Mouse (Mus musculus): ENCODE results near the gene Slc16a1. TPM values are rescaled to one million over a fixed set of nuclear protein-coding genes. Genes with fewer than 3 reads are reported as not detected.

The Slc16a1 gene
- polyA plus RNA-seq, 1 experiment, result 24.6 TPM

DNA sequence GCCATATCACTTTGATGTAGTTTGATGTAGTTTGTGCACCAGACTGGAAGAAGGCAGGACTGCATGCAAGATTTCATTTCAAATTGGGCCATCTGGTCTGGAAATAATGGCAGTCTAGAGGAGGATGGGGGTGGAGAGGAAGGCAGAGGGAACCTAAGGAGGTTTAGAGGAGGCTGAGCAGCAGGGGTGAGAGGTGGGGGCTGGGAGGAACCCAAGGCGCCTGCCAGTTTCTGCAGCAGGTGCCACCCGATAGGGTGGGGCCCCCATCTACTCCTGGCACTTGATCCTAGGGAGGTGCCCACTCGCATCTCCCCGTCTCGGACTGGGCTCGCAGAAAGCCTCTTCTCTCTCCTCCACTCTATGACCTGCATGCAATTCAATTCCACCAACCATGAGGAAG is 33.1 kb downstream of the Slc16a1 start:
- H3K4me1 ChIP-seq (ENCODE audit: control insufficient read depth, insufficient read depth, low read length), result peaks cover 5% of the 10 kb centered on the region
- H3K4me3 ChIP-seq (ENCODE audit: insufficient read depth, low read length), result no peak overlapping the region
- TF ChIP-seq CTCF (IDR thresholded peaks at IDR 0.05; ENCODE audit: extremely low read depth, insufficient read depth, low read length) (no peak), POLR2A (IDR thresholded peaks at IDR 0.05; ENCODE audit: extremely low read depth, insufficient read depth, low read length) (no peak)
- no peak overlapping the region for H3K27ac ChIP-seq (ENCODE audit: insufficient read depth, low read length)

DNA sequence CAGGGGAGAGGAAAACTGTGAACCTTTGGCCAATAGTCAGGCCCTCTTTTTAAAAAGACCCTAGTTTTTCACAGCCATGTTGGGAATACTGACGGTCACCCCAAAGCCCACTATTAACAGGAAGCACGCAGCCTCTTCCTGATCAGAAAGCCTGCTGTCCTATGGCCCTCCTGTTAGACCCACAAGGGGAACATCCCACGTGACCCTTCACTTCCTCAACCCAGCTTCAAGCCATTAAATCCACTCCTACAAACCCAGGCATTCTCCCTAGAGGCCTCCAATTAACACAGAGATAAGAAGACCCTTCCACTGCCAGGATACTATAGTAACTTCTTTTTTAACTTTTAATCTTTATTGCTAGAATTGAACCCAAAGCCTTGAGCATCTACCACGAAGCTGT is 33.6 kb downstream of the Slc16a1 start:
- peaks cover 4% of the 10 kb centered on the region; the same call in 1 of the 2 replicates for H3K4me1 ChIP-seq (ENCODE audit: control insufficient read depth, insufficient read depth, low read length)
- H3K4me3 ChIP-seq (ENCODE audit: insufficient read depth, low read length), result no peak overlapping the region
- no peak for TF ChIP-seq POLR2A (IDR thresholded peaks at IDR 0.05; ENCODE audit: extremely low read depth, insufficient read depth, low read length)
- H3K27ac ChIP-seq (ENCODE audit: insufficient read depth, low read length), result no peak overlapping the region

DNA sequence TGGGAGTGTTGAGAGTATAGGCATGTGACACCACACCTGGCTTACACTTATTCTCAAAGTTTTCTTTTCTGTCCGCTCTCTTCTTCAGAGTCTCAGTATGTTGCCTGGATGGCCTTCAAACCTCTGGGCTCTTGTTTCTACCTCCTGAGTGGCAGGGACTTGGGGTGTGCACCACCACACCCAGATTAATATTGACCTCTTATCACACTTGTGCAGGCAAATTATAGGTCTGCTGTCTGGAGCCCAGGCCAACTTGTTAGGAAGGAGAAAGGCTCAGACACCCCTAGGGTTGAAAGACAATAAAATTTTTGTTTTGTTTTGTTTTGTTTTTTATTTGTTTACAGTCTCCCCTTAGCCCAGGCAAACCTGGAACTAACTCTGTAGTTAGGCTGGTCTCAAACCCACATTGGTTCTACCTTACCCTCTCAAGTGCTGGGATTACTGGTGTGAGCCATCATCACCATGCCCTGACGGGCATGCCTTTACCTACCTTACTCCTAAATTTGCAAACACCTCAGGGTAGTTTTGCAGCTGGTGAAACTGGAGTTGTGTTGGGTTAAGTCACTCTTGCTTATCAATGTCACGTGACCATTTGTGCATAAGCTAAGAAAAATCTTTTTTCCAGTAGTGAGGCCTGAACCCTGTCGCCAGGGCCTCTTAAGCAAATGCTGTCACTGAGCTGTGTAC is 35.3 kb downstream of the Slc16a1 start:
- TF ChIP-seq POLR2A (IDR thresholded peaks at IDR 0.05; ENCODE audit: extremely low read depth, insufficient read depth, low read length) (no peak), CTCF (IDR thresholded peaks at IDR 0.05; ENCODE audit: extremely low read depth, insufficient read depth, low read length) (no peak)
- Histone ChIP-seq H3K4me3 (ENCODE audit: insufficient read depth, low read length) (no peak overlapping the region), H3K27ac (ENCODE audit: insufficient read depth, low read length) (no peak overlapping the region), H3K4me1 (ENCODE audit: control insufficient read depth, insufficient read depth, low read length) (peaks cover 2% of the 10 kb centered on the region; the same call in 1 of the 2 replicates)

DNA sequence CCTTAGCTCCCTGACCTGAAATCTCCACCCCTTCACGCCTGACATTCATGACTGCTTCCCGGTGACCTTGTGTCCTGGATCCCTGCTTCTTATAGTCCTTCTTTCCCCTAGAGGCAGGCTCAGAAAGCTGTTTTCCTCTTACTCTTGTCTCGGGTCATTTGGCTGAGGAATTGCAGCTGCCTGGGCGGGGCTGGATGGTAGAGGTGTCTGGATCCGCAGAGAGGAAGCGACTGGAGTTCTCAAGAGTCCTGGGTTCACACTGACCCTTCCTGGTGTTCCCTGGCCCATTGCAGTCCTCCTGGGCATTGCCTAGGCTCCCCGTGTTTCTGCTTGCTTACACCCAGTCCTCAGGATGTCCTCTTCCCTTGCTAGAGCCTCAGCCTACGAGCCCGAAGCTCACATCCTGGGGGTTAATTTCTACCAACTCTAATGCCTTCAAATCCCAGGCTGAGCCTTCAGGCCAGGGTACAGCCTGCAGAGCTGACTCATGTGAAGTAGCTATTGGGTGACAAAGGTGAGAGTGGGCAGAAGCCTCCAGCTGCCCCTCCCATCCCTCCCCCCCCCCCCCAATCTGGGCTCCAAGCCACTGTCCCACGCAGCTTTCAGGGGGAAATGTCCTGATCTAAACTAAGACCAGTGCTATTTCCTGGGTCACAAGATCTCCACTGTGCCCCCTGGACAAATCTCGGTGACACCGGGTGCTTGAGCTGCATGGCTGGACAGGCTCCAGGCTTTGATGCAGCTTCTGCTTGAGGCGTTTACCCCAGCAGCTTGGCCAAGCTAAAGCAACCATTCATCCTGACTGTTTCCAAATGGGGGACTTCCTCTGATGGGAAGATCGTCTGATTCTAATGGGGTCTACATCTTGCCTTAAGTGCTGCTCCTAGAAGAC is 36.1 kb downstream of the Slc16a1 start:
- no peak for TF ChIP-seq CTCF (IDR thresholded peaks at IDR 0.05; ENCODE audit: extremely low read depth, insufficient read depth, low read length)
- TF ChIP-seq POLR2A (IDR thresholded peaks at IDR 0.05; ENCODE audit: extremely low read depth, insufficient read depth, low read length), result no peak
- Histone ChIP-seq H3K4me1 (ENCODE audit: control insufficient read depth, insufficient read depth, low read length) (peaks cover 2% of the 10 kb centered on the region; the same call in 1 of the 2 replicates), H3K27ac (ENCODE audit: insufficient read depth, low read length) (no peak overlapping the region), H3K4me3 (ENCODE audit: insufficient read depth, low read length) (peak overlapping the region; percentile 30)

DNA sequence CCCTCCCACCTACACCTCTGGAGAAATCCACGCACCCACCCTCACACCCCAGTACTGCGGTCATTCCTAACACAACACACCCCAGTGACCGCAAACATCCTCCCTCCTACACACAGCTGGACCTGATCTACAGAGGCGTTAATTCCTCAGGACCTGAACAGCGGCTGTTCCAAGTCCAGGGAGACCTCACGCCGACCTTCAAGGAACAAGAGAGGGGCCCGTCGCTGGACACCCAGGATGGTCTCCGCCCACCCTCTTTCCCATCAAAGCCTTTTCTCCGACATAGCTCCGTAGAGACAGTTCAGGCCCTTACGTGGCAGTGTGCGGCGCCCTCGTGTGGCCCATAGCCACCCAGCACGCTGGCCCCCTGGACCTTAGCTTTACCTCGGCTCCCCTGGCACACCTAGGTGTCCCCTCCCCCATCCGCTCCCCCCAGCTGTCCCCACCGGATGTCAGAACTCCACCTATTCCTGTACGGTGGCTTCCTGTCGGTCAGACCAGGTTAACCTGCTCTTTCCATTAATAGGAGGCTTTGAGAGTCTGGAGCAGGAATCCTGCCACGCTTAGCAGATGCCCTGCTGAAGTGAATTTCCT is 36.9 kb downstream of the Slc16a1 start:
- H3K4me1 ChIP-seq (ENCODE audit: control insufficient read depth, insufficient read depth, low read length), result peaks cover 2% of the 10 kb centered on the region; the same call in 1 of the 2 replicates
- TF ChIP-seq CTCF (IDR thresholded peaks at IDR 0.05; ENCODE audit: extremely low read depth, insufficient read depth, low read length) (peak; percentile 62), POLR2A (IDR thresholded peaks at IDR 0.05; ENCODE audit: extremely low read depth, insufficient read depth, low read length) (no peak)
- no peak overlapping the region for H3K27ac ChIP-seq (ENCODE audit: insufficient read depth, low read length)
- peak overlapping the region; percentile 30 for H3K4me3 ChIP-seq (ENCODE audit: insufficient read depth, low read length)

DNA sequence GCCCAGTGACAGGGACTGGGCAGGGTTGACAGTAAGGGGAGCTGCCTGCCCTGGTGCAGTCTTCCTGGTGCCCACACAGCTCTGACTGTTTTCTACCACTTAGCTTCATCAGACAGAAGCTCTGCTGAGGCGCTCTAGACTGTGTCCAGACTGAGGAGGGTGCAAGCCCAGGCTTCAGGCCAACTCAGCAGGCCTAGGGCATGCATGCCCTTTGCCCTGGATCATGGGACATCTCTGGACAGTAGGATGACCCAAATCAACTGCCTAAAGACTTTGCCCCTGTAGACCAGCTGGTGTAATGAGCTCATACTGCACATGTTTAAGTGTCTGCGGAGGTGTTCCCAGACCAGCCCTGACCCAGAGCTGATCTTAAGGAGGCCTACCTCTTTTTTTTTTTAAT is 39.3 kb downstream of the Slc16a1 start:
- Histone ChIP-seq H3K4me1 (ENCODE audit: control insufficient read depth, insufficient read depth, low read length) (no peaks in the 10 kb centered on the region), H3K4me3 (ENCODE audit: insufficient read depth, low read length) (no peak overlapping the region), H3K27ac (ENCODE audit: insufficient read depth, low read length) (no peak overlapping the region)
- TF ChIP-seq POLR2A (IDR thresholded peaks at IDR 0.05; ENCODE audit: extremely low read depth, insufficient read depth, low read length) (no peak), CTCF (IDR thresholded peaks at IDR 0.05; ENCODE audit: extremely low read depth, insufficient read depth, low read length) (no peak)

DNA sequence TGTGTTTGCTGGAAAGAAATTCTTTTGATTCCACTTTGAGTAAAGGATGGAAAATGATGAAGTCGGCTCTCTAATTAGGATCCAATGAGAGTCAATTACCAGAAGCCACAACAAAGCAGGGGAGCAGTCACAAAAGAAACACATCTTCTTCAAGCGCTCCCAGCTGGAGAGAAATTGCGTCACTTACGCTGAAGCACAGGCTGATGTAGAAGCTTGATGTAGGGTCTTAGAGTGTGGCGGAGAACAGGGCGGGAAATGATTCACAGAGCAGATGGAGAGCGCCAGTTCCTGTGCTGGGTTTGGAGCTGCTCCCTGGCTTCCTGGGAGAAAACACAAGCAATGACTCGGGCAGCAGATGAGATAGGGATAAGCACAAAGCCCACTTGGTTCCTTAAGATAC is 40.4 kb downstream of the Slc16a1 start:
- TF ChIP-seq POLR2A (IDR thresholded peaks at IDR 0.05; ENCODE audit: extremely low read depth, insufficient read depth, low read length) (no peak), CTCF (IDR thresholded peaks at IDR 0.05; ENCODE audit: extremely low read depth, insufficient read depth, low read length) (no peak)
- H3K27ac ChIP-seq (ENCODE audit: insufficient read depth, low read length), result no peak overlapping the region
- H3K4me1 ChIP-seq (ENCODE audit: control insufficient read depth, insufficient read depth, low read length), result no peaks in the 10 kb centered on the region
- no peak overlapping the region for H3K4me3 ChIP-seq (ENCODE audit: insufficient read depth, low read length)

DNA sequence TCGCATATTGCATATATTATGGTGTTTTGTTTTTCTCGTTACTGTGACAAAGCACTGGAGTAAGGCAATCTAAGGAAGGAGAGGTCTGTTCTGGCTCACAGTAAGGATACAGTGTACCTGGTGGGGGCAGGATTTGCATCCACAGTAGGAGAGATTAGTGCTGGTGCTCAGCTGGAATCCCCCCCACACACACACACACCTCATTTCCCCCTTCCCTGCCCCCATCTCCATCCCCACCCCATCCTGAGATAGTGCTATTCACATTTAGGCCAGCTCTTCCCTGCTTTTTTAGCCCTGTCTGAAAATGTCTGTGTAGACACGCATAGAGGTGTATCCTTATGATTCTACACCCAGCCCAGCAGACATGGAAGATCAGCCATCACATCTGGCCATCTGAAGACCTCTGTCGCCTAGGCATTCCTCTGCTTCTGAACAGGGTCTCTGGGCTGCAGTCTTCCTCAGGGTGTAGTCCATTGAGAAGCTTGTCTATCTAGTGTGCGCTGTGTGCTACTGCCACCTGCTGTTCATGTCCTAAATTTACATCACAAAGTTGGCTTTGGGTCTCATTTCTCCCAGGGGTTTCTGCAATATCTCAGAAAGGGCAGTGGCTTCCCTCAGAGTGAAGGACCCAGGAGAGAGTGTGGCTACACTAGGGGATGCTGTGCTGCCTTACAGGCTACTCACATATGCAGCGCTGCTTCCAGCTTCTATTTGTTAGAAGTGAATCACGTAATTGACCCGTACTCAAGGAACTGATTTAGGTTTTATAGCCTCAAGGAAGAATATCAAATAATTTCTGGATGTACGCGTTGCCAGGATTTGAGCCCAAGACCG is 44.4 kb downstream of the Slc16a1 start:
- Histone ChIP-seq H3K27ac (ENCODE audit: insufficient read depth, low read length) (no peak overlapping the region), H3K4me1 (ENCODE audit: control insufficient read depth, insufficient read depth, low read length) (no peaks in the 10 kb centered on the region), H3K4me3 (ENCODE audit: insufficient read depth, low read length) (no peak overlapping the region)
- TF ChIP-seq CTCF (IDR thresholded peaks at IDR 0.05; ENCODE audit: extremely low read depth, insufficient read depth, low read length) (peak; percentile 94), POLR2A (IDR thresholded peaks at IDR 0.05; ENCODE audit: extremely low read depth, insufficient read depth, low read length) (no peak)

Data from cortical plate, adult 2 months (tissue).